ENCODE assay signal across 15 mouse cellular contexts in genomic region chr8:8919582-8920503, GRCm38 (mm10).
DNase-seq lines count a peak whose midpoint lies in the region; ATAC-seq and TF ChIP-seq lines count a peak whose summit lies in the region.
"Had no signal": no experiment of that assay in that cellular context is flagged by ENCODE, and none has a peak within 500 bp of the region (broad histone marks: within the 10 kb centered on the region; RNA-seq: fewer than 3 reads in every experiment).

No protein-coding gene starts in this region.

- 0 out of 2 replicates have a peak overlapping the region, but pooled peaks have one; percentile 14 for H3K4me2 ChIP-seq in hindbrain, embryonic 11.5 days (replicated peaks; ENCODE audit: low read depth, low read length)
- no peak overlapping the region for H3K4me2 ChIP-seq in hindbrain, postnatal 0 days (ENCODE audit: low read depth, low read length)
- H3K4me2 ChIP-seq in stomach, embryonic 15.5 days: no peak overlapping the region
- no peak overlapping the region for H3K4me2 ChIP-seq in stomach, postnatal 0 days (replicated peaks; ENCODE audit: low read depth)
- H3K4me2 ChIP-seq: embryonic facial prominence, embryonic 13.5 days had no signal

- peak; percentile 47; the same call in 1 of the 2 replicates for ATAC-seq in hindbrain, embryonic 11.5 days (ENCODE audit: low FRiP score)
- ATAC-seq in hindbrain, postnatal 0 days: no peak
- peak; percentile 47; the same call in 1 of the 2 replicates for ATAC-seq in stomach, embryonic 15.5 days (ENCODE audit: insufficient read depth, low FRiP score, low read depth)
- ATAC-seq in stomach, postnatal 0 days (ENCODE audit: low FRiP score, low TSS enrichment): no peak
- ATAC-seq: CD4-positive, CD25-positive, alpha-beta regulatory T cell, adult 4 months had no signal

- no peaks in the 10 kb centered on the region for H3K9me3 ChIP-seq in hindbrain, embryonic 11.5 days (ENCODE audit: control insufficient read depth, low read length)
- H3K9me3 ChIP-seq in hindbrain, postnatal 0 days (ENCODE audit: low read length): peaks cover 6% of the 10 kb centered on the region; the same call in 1 of the 2 replicates
- H3K9me3 ChIP-seq in stomach, embryonic 15.5 days: no peaks in the 10 kb centered on the region
- H3K9me3 ChIP-seq in stomach, postnatal 0 days (ENCODE audit: control insufficient read depth, low read length): no peaks in the 10 kb centered on the region

- H3K27me3 ChIP-seq in hindbrain, embryonic 11.5 days (ENCODE audit: control insufficient read depth, insufficient read depth, low read length): no peaks in the 10 kb centered on the region
- no peaks in the 10 kb centered on the region for H3K27me3 ChIP-seq in hindbrain, postnatal 0 days (ENCODE audit: insufficient read depth, low read length)
- H3K27me3 ChIP-seq in stomach, embryonic 15.5 days (replicated peaks): no peaks in the 10 kb centered on the region
- H3K27me3 ChIP-seq in stomach, postnatal 0 days (ENCODE audit: control insufficient read depth, insufficient read depth, low read length): no peaks in the 10 kb centered on the region
- H3K27me3 ChIP-seq: embryonic facial prominence, embryonic 13.5 days had no signal

- H3K27ac ChIP-seq in hindbrain, embryonic 11.5 days (ENCODE audit: low read depth, low read length): 0 out of 2 replicates have a peak overlapping the region, but pooled peaks have one; percentile 27
- no peak overlapping the region for H3K27ac ChIP-seq in hindbrain, postnatal 0 days
- no peak overlapping the region for H3K27ac ChIP-seq in stomach, embryonic 15.5 days
- H3K27ac ChIP-seq in stomach, postnatal 0 days (replicated peaks): no peak overlapping the region
- H3K27ac ChIP-seq: embryonic facial prominence, embryonic 13.5 days; left cerebral cortex, adult 2 months had no signal

- H3K4me1 ChIP-seq in hindbrain, embryonic 11.5 days (replicated peaks; ENCODE audit: control insufficient read depth, insufficient read depth, low read length): no peaks in the 10 kb centered on the region
- H3K4me1 ChIP-seq in hindbrain, postnatal 0 days (ENCODE audit: insufficient read depth, low read length): no peaks in the 10 kb centered on the region
- H3K4me1 ChIP-seq in stomach, embryonic 15.5 days: no peaks in the 10 kb centered on the region
- no peaks in the 10 kb centered on the region for H3K4me1 ChIP-seq in stomach, postnatal 0 days (replicated peaks; ENCODE audit: control insufficient read depth, insufficient read depth)

- no peak for TF ChIP-seq CTCF in hindbrain, postnatal 0 days (IDR thresholded peaks at IDR 0.05; ENCODE audit: low read depth)
- no peak for TF ChIP-seq CTCF in stomach, postnatal 0 days (IDR thresholded peaks at IDR 0.05; ENCODE audit: low read depth)

- DNase-seq in hindbrain, embryonic 11.5 days (ENCODE audit: low spot score): peak; percentile 40
- DNase-seq in hindbrain, postnatal 0 days (ENCODE audit: low spot score): no peak
- no peak for DNase-seq in stomach, postnatal 0 days (ENCODE audit: low spot score)
- peak; percentile 36 for DNase-seq in fibroblast of lung, adult 2 months (ENCODE audit: low read depth)
- no peak for DNase-seq in layer of hippocampus, adult 18-20 months (ENCODE audit: low spot score in 2 of 2)
- DNase-seq in layer of hippocampus, adult 9-11 months: no peak
- DNase-seq: adrenal gland, postnatal 14 days; kidney, postnatal 36 days; liver; lung, postnatal 10 days; thymus, postnatal 14 days had no signal

- WGBS in hindbrain, embryonic 11.5 days: 12% methylated on average over 11 of the region's 11 CpGs
- 15% methylated on average over 11 of the region's 11 CpGs for WGBS in hindbrain, postnatal 0 days
- WGBS in stomach, embryonic 15.5 days: 25% methylated on average over 11 of the region's 11 CpGs
- 25% methylated on average over 11 of the region's 11 CpGs for whole genome bisulfite sequencing in stomach, postnatal 0 days

- H3K36me3 ChIP-seq in hindbrain, embryonic 11.5 days (ENCODE audit: control insufficient read depth, insufficient read depth, low read length): no peaks in the 10 kb centered on the region
- H3K36me3 ChIP-seq in hindbrain, postnatal 0 days (ENCODE audit: insufficient read depth, low read length): no peaks in the 10 kb centered on the region
- H3K36me3 ChIP-seq in stomach, embryonic 15.5 days: no peaks in the 10 kb centered on the region
- H3K36me3 ChIP-seq in stomach, postnatal 0 days (ENCODE audit: control insufficient read depth, insufficient read depth, low read length): no peaks in the 10 kb centered on the region
- H3K36me3 ChIP-seq: embryonic facial prominence, embryonic 13.5 days had no signal

- H3K9ac ChIP-seq in hindbrain, embryonic 11.5 days (ENCODE audit: low read depth, low read length): no peak overlapping the region
- no peak overlapping the region for H3K9ac ChIP-seq in hindbrain, postnatal 0 days (replicated peaks; ENCODE audit: low read length)
- H3K9ac ChIP-seq in stomach, embryonic 15.5 days: no peak overlapping the region
- H3K9ac ChIP-seq in stomach, postnatal 0 days (ENCODE audit: low read length): no peak overlapping the region
- H3K9ac ChIP-seq: embryonic facial prominence, embryonic 13.5 days had no signal

- TF ChIP-seq EP300 in stomach, postnatal 0 days (optimal IDR thresholded peaks at IDR 0.05): no peak

- H3K4me3 ChIP-seq in hindbrain, embryonic 11.5 days (ENCODE audit: low read depth, low read length): no peak overlapping the region
- no peak overlapping the region for H3K4me3 ChIP-seq in hindbrain, postnatal 0 days (ENCODE audit: low read length)
- H3K4me3 ChIP-seq in stomach, embryonic 15.5 days (replicated peaks): no peak overlapping the region
- H3K4me3 ChIP-seq in stomach, postnatal 0 days (ENCODE audit: low read depth, low read length): no peak overlapping the region
- H3K4me3 ChIP-seq: embryonic facial prominence, embryonic 13.5 days; left cerebral cortex, adult 2 months had no signal

Comparison
In these comparisons a context has a peak if more than half of its experiments do, and no peak if none do; other contexts are left out.
1. ATAC-seq: peak in hindbrain, embryonic 11.5 days (single experiment) and stomach, embryonic 15.5 days (single experiment); none in hindbrain, postnatal 0 days (single experiment) and stomach, postnatal 0 days (single experiment).
2. DNase-seq: peak in hindbrain, embryonic 11.5 days (single experiment) and fibroblast of lung, adult 2 months (single experiment); none in hindbrain, postnatal 0 days (single experiment), stomach, postnatal 0 days (single experiment), layer of hippocampus, adult 18-20 months (0 of 2) and layer of hippocampus, adult 9-11 months (single experiment).